Mouse (Mus musculus) cerebellum, adult 18-20 months (tissue): ENCODE results near the gene Tma16.
A peak's percentile ranks its signal among the peaks of the same experiment; 100 is the strongest.

ENCODE experiments used
- DNase-seq, 2 experiments: peaks; one replicate each; pipeline ENCODE4 v3.0.0; 2021

Tma16 gene

GRCm38 (mm10) chr8:66486084-66486763 lies at the start of gene Tma16:
Tma16 (minus strand) TSS chr8:66486530.
- peak; percentile 60 to 84 for DNase-seq

GRCm38 (mm10) chr8:66520576-66520975 lies 34.2 kb upstream of the Tma16 start:
- no peak for DNase-seq

- no peak for DNase-seq
These were observed 32.8 kb upstream of the Tma16 start for GRCm38 (mm10) chr8:66519149-66519548.

- DNase-seq = no peak
These were observed 25.2 kb upstream of the Tma16 start, which contains the start of gene Tktl2 for GRCm38 (mm10) chr8:66511537-66511936. Tktl2 (plus strand) TSS chr8:66511756.

GRCm38 (mm10) chr8:66503381-66503780 lies 17.1 kb upstream of the Tma16 start:
- no peak for DNase-seq

GRCm38 (mm10) chr8:66496998-66497577 lies 10.8 kb upstream of the Tma16 start:
- DNase-seq = peak; percentile 12 to 22

GRCm38 (mm10) chr8:66495726-66496125 lies 9.4 kb upstream of the Tma16 start:
- DNase-seq = peak; percentile 66 to 70

GRCm38 (mm10) chr8:66494496-66494895 lies 8.2 kb upstream of the Tma16 start:
- no peak for DNase-seq

- DNase-seq = no peak
These were observed 4.3 kb upstream of the Tma16 start for GRCm38 (mm10) chr8:66490624-66491023.

- DNase-seq = no peak
These were observed 2.2 kb upstream of the Tma16 start for GRCm38 (mm10) chr8:66488556-66488955.

GRCm38 (mm10) chr8:66476880-66477279 lies 9.4 kb downstream of the Tma16 start:
- DNase-seq = no peak

GRCm38 (mm10) chr8:66469821-66470220 lies 16.5 kb downstream of the Tma16 start:
- DNase-seq = no peak

- DNase-seq = no peak
These were observed 29.3 kb downstream of the Tma16 start for GRCm38 (mm10) chr8:66457057-66457456.

GRCm38 (mm10) chr8:66450691-66451090 lies 35.6 kb downstream of the Tma16 start:
- DNase-seq = peak; percentile 9 to 48

- no peak for DNase-seq
These were observed 41.0 kb downstream of the Tma16 start for GRCm38 (mm10) chr8:66445351-66445750.

GRCm38 (mm10) chr8:66444141-66444540 lies 42.2 kb downstream of the Tma16 start:
- DNase-seq = no peak

- DNase-seq = peak in 1 of 2 experiments; percentile 6
These were observed 43.6 kb downstream of the Tma16 start for GRCm38 (mm10) chr8:66442778-66443177.

- DNase-seq = no peak
These were observed 45.2 kb downstream of the Tma16 start for GRCm38 (mm10) chr8:66441123-66441522.

GRCm38 (mm10) chr8:66438468-66438867 lies 47.9 kb downstream of the Tma16 start:
- no peak for DNase-seq

- no peak for DNase-seq
These were observed 48.4 kb downstream of the Tma16 start for GRCm38 (mm10) chr8:66437929-66438328.

- no peak for DNase-seq
These were observed 49.5 kb downstream of the Tma16 start for GRCm38 (mm10) chr8:66436804-66437203.

GRCm38 (mm10) chr8:66433577-66433976 lies 52.8 kb downstream of the Tma16 start:
- no peak for DNase-seq

GRCm38 (mm10) chr8:66430639-66431038 lies 55.7 kb downstream of the Tma16 start:
- DNase-seq = no peak
